8 mouse cellular contexts compared by ENCODE assay signal in genomic region chr11:51605602-51606446, GRCm38 (mm10). TPM values are rescaled to one million over a fixed set of nuclear protein-coding genes. Genes with fewer than 3 reads are reported as not detected.
DNase-seq lines count a peak whose midpoint lies in the region; ATAC-seq and TF ChIP-seq lines count a peak whose summit lies in the region.

No protein-coding gene starts in this region.

- WGBS in forebrain, embryonic 13.5 days, result under 1% methylated on average over 76 of the region's 81 CpGs
- under 1% methylated on average over 77 of the region's 81 CpGs for WGBS in lung, embryonic 15.5 days

- ATAC-seq in cerebellum, adult (ENCODE audit: insufficient number of reproducible peaks, low FRiP score, low TSS enrichment), result peak; percentile 27
- ATAC-seq in forebrain, embryonic 13.5 days, result peak; percentile 73
- ATAC-seq in lung, embryonic 15.5 days (ENCODE audit: borderline replicate concordance, extremely low read depth, low FRiP score, low TSS enrichment), result peak; percentile 81

- peak; percentile 91 to 92 for DNase-seq in heart, postnatal 14 days
- peak; percentile 71 to 80 for DNase-seq in layer of hippocampus, adult 18-20 months (ENCODE audit: low spot score in 2 of 2)
- peak; percentile 87 for DNase-seq in ovary, adult 18-20 months (ENCODE audit: low spot score)
- DNase-seq in thymus, postnatal 0 days (ENCODE audit: low spot score), result peak; percentile 88

- H3K27me3 ChIP-seq in ES-Bruce4 (ENCODE audit: control insufficient read depth, insufficient read depth, low read length, poor library complexity, severe bottlenecking), result no peaks in the 10 kb centered on the region
- no peaks in the 10 kb centered on the region for H3K27me3 ChIP-seq in forebrain, embryonic 13.5 days
- no peaks in the 10 kb centered on the region for H3K27me3 ChIP-seq in lung, embryonic 15.5 days

- peak overlapping the region; percentile 92 for H3K9ac ChIP-seq in ES-Bruce4 (ENCODE audit: low read depth, poor library complexity, severe bottlenecking)
- H3K9ac ChIP-seq in forebrain, embryonic 13.5 days, result peak overlapping the region; percentile 100
- H3K9ac ChIP-seq in lung, embryonic 15.5 days, result peak overlapping the region; percentile 99

- peaks cover 49% of the 10 kb centered on the region for H3K36me3 ChIP-seq in ES-Bruce4 (ENCODE audit: control insufficient read depth, insufficient read depth, low read length, poor library complexity, severe bottlenecking)
- peaks cover 47% of the 10 kb centered on the region for H3K36me3 ChIP-seq in forebrain, embryonic 13.5 days (ENCODE audit: poor library complexity, severe bottlenecking)
- peaks cover 48% of the 10 kb centered on the region for H3K36me3 ChIP-seq in lung, embryonic 15.5 days

- no peaks in the 10 kb centered on the region for H3K9me3 ChIP-seq in ES-Bruce4 (replicated peaks; ENCODE audit: control insufficient read depth, insufficient read depth, low read length, poor library complexity, severe bottlenecking)
- H3K9me3 ChIP-seq in forebrain, embryonic 13.5 days (replicated peaks), result no peaks in the 10 kb centered on the region
- no peaks in the 10 kb centered on the region for H3K9me3 ChIP-seq in lung, embryonic 15.5 days

- intact Hi-C loops in heart, postnatal 14 days (cut with DNase I), result no loop called here

- H3K4me1 ChIP-seq in ES-Bruce4 (ENCODE audit: control insufficient read depth, insufficient read depth, low read length), result no peaks in the 10 kb centered on the region
- peaks cover 50% of the 10 kb centered on the region for H3K4me1 ChIP-seq in forebrain, embryonic 13.5 days
- peaks cover 33% of the 10 kb centered on the region for H3K4me1 ChIP-seq in lung, embryonic 15.5 days

- peak overlapping the region; percentile 1; the same call in 1 of the 2 replicates for H3K27ac ChIP-seq in ES-Bruce4 (ENCODE audit: insufficient read depth, low read length)
- peak overlapping the region; percentile 96 for H3K27ac ChIP-seq in forebrain, embryonic 13.5 days
- peak overlapping the region; percentile 94 for H3K27ac ChIP-seq in lung, embryonic 15.5 days

- peak overlapping the region; percentile 90 for H3K4me2 ChIP-seq in forebrain, embryonic 13.5 days
- H3K4me2 ChIP-seq in lung, embryonic 15.5 days, result peak overlapping the region; percentile 71

- no peak for TF ChIP-seq EP300 in ES-Bruce4 (IDR thresholded peaks at IDR 0.05; ENCODE audit: insufficient read depth, low read depth, low read length)

- peak overlapping the region; percentile 80 for H3K4me3 ChIP-seq in ES-Bruce4 (ENCODE audit: low read depth, low read length)
- peak overlapping the region; percentile 94 for H3K4me3 ChIP-seq in forebrain, embryonic 13.5 days
- H3K4me3 ChIP-seq in lung, embryonic 15.5 days, result peak overlapping the region; percentile 99

- TF ChIP-seq CTCF in ES-Bruce4 (IDR thresholded peaks at IDR 0.05; ENCODE audit: low read depth, low read length), result no peak

- no peak for TF ChIP-seq POLR2A in ES-Bruce4 (IDR thresholded peaks at IDR 0.05; ENCODE audit: insufficient read depth, low read length)

RNA-seq across cellular contexts. Expression of gene Hnrnpab, which starts 0.8 kb away (rescaled TPM):
- 609 and 639 TPM in 2 replicates for polyA plus RNA-seq in ES-Bruce4 (2011; ENCODE audit: insufficient read depth, insufficient read length, low read depth, missing spikeins)
- polyA plus RNA-seq in forebrain, embryonic 13.5 days (2015; fragmentation: Nextera tagmentation; extraction: Ambion mirVana), result 585 and 646 TPM in 2 replicates
- 100 to 1,000 TPM; 141 to 163 TPM for total RNA-seq in heart, postnatal 14 days (2021)
- total RNA-seq in layer of hippocampus, adult 18-20 months (2021), result 100 to 1,000 TPM; 149 to 157 TPM
- polyA plus RNA-seq in lung, embryonic 15.5 days (2015; fragmentation: Nextera tagmentation; extraction: Ambion mirVana), result 465 and 488 TPM in 2 replicates
- polyA plus RNA-seq in thymus, postnatal 0 days (2015; fragmentation: Nextera tagmentation; extraction: Ambion mirVana), result 505 and 542 TPM in 2 replicates

RNA-seq across cellular contexts. Expression of gene Nhp2, which starts 13.7 kb away (rescaled TPM):
- polyA plus RNA-seq in ES-Bruce4 (2011; ENCODE audit: insufficient read depth, insufficient read length, low read depth, missing spikeins), result 202 and 205 TPM in 2 replicates
- 123 and 141 TPM in 2 replicates for polyA plus RNA-seq in forebrain, embryonic 13.5 days (2015; fragmentation: Nextera tagmentation; extraction: Ambion mirVana)
- 10 to 100 TPM; 19.5 to 21.3 TPM for total RNA-seq in heart, postnatal 14 days (2021)
- 10 to 100 TPM; 41.5 to 46.1 TPM for total RNA-seq in layer of hippocampus, adult 18-20 months (2021)
- polyA plus RNA-seq in lung, embryonic 15.5 days (2015; fragmentation: Nextera tagmentation; extraction: Ambion mirVana), result 126 and 144 TPM in 2 replicates
- 196 and 207 TPM in 2 replicates for polyA plus RNA-seq in thymus, postnatal 0 days (2015; fragmentation: Nextera tagmentation; extraction: Ambion mirVana)

RNA-seq across cellular contexts. Expression of gene Phykpl, which starts 21.3 kb away (rescaled TPM):
- 8.1 and 10.5 TPM in 2 replicates for polyA plus RNA-seq in ES-Bruce4 (2011; ENCODE audit: insufficient read depth, insufficient read length, low read depth, missing spikeins)
- 13.4 and 14.1 TPM in 2 replicates for polyA plus RNA-seq in forebrain, embryonic 13.5 days (2015; fragmentation: Nextera tagmentation; extraction: Ambion mirVana)
- total RNA-seq in heart, postnatal 14 days (2021), result 10 to 100 TPM; 10.3 to 10.4 TPM
- total RNA-seq in layer of hippocampus, adult 18-20 months (2021), result 1 to 10 TPM; 5.4 to 6.5 TPM
- 18.1 and 20.8 TPM in 2 replicates for polyA plus RNA-seq in lung, embryonic 15.5 days (2015; fragmentation: Nextera tagmentation; extraction: Ambion mirVana)
- polyA plus RNA-seq in thymus, postnatal 0 days (2015; fragmentation: Nextera tagmentation; extraction: Ambion mirVana), result 13.0 and 15.0 TPM in 2 replicates

RNA-seq across cellular contexts. Expression of gene Rmnd5b, which starts 29.9 kb away (rescaled TPM):
- 17.9 and 20.2 TPM in 2 replicates for polyA plus RNA-seq in ES-Bruce4 (2011; ENCODE audit: insufficient read depth, insufficient read length, low read depth, missing spikeins)
- polyA plus RNA-seq in forebrain, embryonic 13.5 days (2015; fragmentation: Nextera tagmentation; extraction: Ambion mirVana), result 53.8 and 61.2 TPM in 2 replicates
- 10 to 100 TPM; 16.0 to 16.3 TPM for total RNA-seq in heart, postnatal 14 days (2021)
- total RNA-seq in layer of hippocampus, adult 18-20 months (2021), result 10 to 100 TPM; 54.3 to 63.1 TPM
- 43.7 and 43.8 TPM in 2 replicates for polyA plus RNA-seq in lung, embryonic 15.5 days (2015; fragmentation: Nextera tagmentation; extraction: Ambion mirVana)
- 62.4 and 66.1 TPM in 2 replicates for polyA plus RNA-seq in thymus, postnatal 0 days (2015; fragmentation: Nextera tagmentation; extraction: Ambion mirVana)

RNA-seq across cellular contexts. Expression of gene N4bp3, which starts 44.8 kb away (rescaled TPM):
- polyA plus RNA-seq in ES-Bruce4 (2011; ENCODE audit: insufficient read depth, insufficient read length, low read depth, missing spikeins), result 18.5 and 19.9 TPM in 2 replicates
- polyA plus RNA-seq in forebrain, embryonic 13.5 days (2015; fragmentation: Nextera tagmentation; extraction: Ambion mirVana), result 7.7 and 8.4 TPM in 2 replicates
- total RNA-seq in heart, postnatal 14 days (2021), result 10 to 100 TPM; 22.1 to 23.1 TPM
- 10 to 100 TPM; 14.5 to 18.4 TPM for total RNA-seq in layer of hippocampus, adult 18-20 months (2021)
- 46.2 and 46.6 TPM in 2 replicates for polyA plus RNA-seq in lung, embryonic 15.5 days (2015; fragmentation: Nextera tagmentation; extraction: Ambion mirVana)
- polyA plus RNA-seq in thymus, postnatal 0 days (2015; fragmentation: Nextera tagmentation; extraction: Ambion mirVana), result 22.8 and 26.5 TPM in 2 replicates

Comparison
In these comparisons a context has a peak if more than half of its experiments do, and no peak if none do; other contexts are left out.
1. Peak in every context shown above with its lines: DNase-seq, ATAC-seq, H3K4me3 ChIP-seq and H3K27ac ChIP-seq.
2. H3K27ac ChIP-seq: peak in every context shown above with its lines; median percentile 96 in forebrain, embryonic 13.5 days; 94 in lung, embryonic 15.5 days; 1 in ES-Bruce4.
3. ATAC-seq: peak in every context shown above with its lines; median percentile 81 in lung, embryonic 15.5 days; 73 in forebrain, embryonic 13.5 days; 27 in cerebellum, adult.